Mouse (Mus musculus) myocyte (in vitro differentiated cells): Measurements from ENCODE around the gene C530008M17Rik. TPM values are rescaled to one million over a fixed set of nuclear protein-coding genes. Genes with fewer than 3 reads are reported as not detected.

ENCODE experiments used
- H3K27me3 ChIP-seq: one replicate; pipeline ENCODE4 v1.6.1; 2011; ENCODE audit not compliant: control insufficient read depth, insufficient read depth, insufficient read length
- H3K36me3 ChIP-seq: one replicate; pipeline ENCODE4 v1.6.1; 2011; ENCODE audit not compliant: control insufficient read depth, insufficient read depth
- H3K4me2 ChIP-seq: one replicate; pipeline ENCODE4 v1.6.1; 2011; ENCODE audit warnings: low read depth, control low read depth
- H3K4me3 ChIP-seq: one replicate; pipeline ENCODE4 v1.5.1; 2011; ENCODE audit warnings: mild to moderate bottlenecking, control low read depth, moderate library complexity
- H3K79me2 ChIP-seq: one replicate; pipeline ENCODE4 v1.6.1; 2011; ENCODE audit not compliant: control insufficient read depth, insufficient read depth
- H3ac ChIP-seq: one replicate; pipeline ENCODE4 v1.6.1; 2011; ENCODE audit not compliant: control insufficient read depth, insufficient read length
- CEBPB ChIP-seq: IDR thresholded peaks from 2 replicates; pipeline ENCODE4 v1.6.1; 2011; ENCODE audit warnings: mild to moderate bottlenecking, moderate library complexity; ENCODE audit not compliant: poor library complexity, insufficient read depth, severe bottlenecking
- E2F4 ChIP-seq: IDR thresholded peaks from one replicate; pipeline ENCODE4 v1.6.1; 2011; ENCODE audit warnings: mild to moderate bottlenecking, control low read depth, moderate library complexity; ENCODE audit not compliant: insufficient read depth
- MAX ChIP-seq: IDR thresholded peaks from one replicate; pipeline ENCODE4 v1.6.1; 2011; ENCODE audit warnings: low read depth, mild to moderate bottlenecking, control low read depth
- MYOD1 ChIP-seq, 3 experiments: IDR thresholded peaks; one replicate each; pipeline ENCODE4 v1.6.1; 2011; ENCODE audit warnings: control low read depth in 2 of 3, low read depth in 2 of 3, mild to moderate bottlenecking in 2 of 3, moderate library complexity in 1 of 3; ENCODE audit not compliant: insufficient read length in 2 of 3, control insufficient read depth in 1 of 3
- MYOG ChIP-seq, 3 experiments: IDR thresholded peaks; one replicate each; pipeline ENCODE4 v1.6.1; 2011; ENCODE audit warnings: control low read depth in 2 of 3, low read depth in 2 of 3, mild to moderate bottlenecking in 2 of 3; ENCODE audit not compliant: insufficient read length in 2 of 3, control insufficient read depth in 1 of 3, insufficient read depth in 1 of 3
- POLR2A ChIP-seq: IDR thresholded peaks from one replicate; pipeline ENCODE4 v1.6.1; 2011; ENCODE audit warnings: low read depth, mild to moderate bottlenecking, control low read depth, moderate library complexity; ENCODE audit not compliant: insufficient read length
- POLR2AphosphoS2 ChIP-seq: IDR thresholded peaks from one replicate; pipeline ENCODE4 v1.6.1; 2011; ENCODE audit warnings: low read depth, control low read depth; ENCODE audit not compliant: insufficient read length
- REST ChIP-seq: IDR thresholded peaks from one replicate; pipeline ENCODE4 v1.6.1; 2011; ENCODE audit warnings: mild to moderate bottlenecking, control low read depth, moderate library complexity; ENCODE audit not compliant: insufficient read depth, insufficient read length
- SRF ChIP-seq: IDR thresholded peaks from one replicate; pipeline ENCODE4 v1.6.1; 2011; ENCODE audit warnings: low read depth; ENCODE audit not compliant: control insufficient read depth, insufficient read length
- TCF12 ChIP-seq: IDR thresholded peaks from one replicate; pipeline ENCODE4 v1.6.1; 2011; ENCODE audit warnings: mild to moderate bottlenecking, control low read depth; ENCODE audit not compliant: poor library complexity, insufficient read depth, severe bottlenecking
- TCF3 ChIP-seq: IDR thresholded peaks from one replicate; pipeline ENCODE4 v1.6.1; 2011; ENCODE audit warnings: low read depth, control low read depth; ENCODE audit not compliant: insufficient read length
- USF1 ChIP-seq: IDR thresholded peaks from one replicate; pipeline ENCODE4 v1.6.1; 2011; ENCODE audit warnings: low read depth, mild to moderate bottlenecking, control low read depth, moderate library complexity
- polyA plus RNA-seq: library from polyadenylated mRNA; unstranded; fragments of >200 nt; fragmentation: generic; extraction: Trizol; gene quantifications from one replicate; pipeline ENCODE4 v1.2.1, GENCODE M21; 2012; ENCODE audit warnings: missing spikeins

C530008M17Rik gene
- polyA plus RNA-seq, 1 experiment, result 0.94 TPM

DNA sequence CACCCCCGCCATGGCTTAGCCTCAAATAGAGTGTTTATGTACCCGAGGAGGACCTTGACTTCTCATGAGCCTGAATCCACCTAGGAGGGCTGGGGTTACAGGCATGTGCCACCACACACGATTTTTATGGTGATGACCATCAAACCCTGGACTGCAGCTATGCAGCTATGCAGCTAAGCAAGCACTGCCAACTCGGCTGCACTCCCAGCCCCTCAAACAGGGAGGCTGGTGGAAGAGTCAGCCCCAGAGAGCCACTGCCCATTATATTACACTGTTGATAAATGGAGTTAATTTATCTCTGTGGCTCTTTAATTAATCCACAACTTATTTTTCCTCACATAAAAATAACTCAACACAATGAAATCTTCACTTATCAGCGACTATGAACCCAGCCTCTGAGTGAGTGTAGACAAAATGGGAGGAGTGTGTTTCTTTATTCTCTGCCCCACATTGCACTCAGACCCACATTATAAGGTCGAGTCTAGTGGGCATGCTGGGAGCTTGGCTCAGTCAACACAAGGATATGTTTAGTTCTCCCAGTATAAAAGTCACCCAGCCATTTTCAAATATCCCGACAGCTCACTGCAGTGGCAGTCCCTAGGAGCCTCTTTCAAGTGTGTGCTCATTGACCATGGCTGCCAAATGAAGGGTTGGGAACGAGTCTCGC, 117.3 kb downstream of the C530008M17Rik start:
- no peak overlapping the region for H3ac ChIP-seq
- no peaks in the 10 kb centered on the region for H3K27me3 ChIP-seq

DNA sequence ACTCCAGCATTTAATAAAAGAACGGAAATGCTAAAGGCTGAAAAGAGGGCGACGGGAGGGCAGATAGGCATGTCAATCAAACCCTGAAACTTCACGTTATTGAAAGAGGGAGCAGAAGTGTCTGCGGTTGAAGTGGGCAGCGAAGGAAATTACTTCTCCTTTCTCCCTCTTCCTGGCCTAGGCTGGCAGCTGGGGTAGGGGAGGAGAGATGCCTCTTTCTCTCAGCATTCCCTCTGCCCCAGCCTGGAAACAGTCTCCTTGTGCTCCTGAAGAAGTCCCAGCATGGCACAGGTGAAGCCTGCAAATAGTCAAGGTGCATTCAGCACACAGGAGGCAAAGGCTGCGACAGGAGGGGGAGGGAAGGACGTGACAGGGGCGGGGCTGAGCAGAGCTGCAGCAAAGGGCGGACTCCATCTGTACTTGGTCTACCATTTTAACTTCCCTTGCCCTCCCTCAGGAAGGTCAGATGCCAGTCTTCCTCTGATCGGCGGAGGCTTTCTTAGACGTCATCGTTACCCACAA, 122.8 kb downstream of the C530008M17Rik start:
- no peak overlapping the region for H3K4me2 ChIP-seq
- no peak overlapping the region for H3ac ChIP-seq
- no peaks in the 10 kb centered on the region for H3K36me3 ChIP-seq
- H3K4me3 ChIP-seq, result no peak overlapping the region
- H3K27me3 ChIP-seq, result no peaks in the 10 kb centered on the region
- TF ChIP-seq TCF3 (no peak), SRF (no peak), TCF12 (no peak), CEBPB (no peak), REST (no peak), MYOG (IDR thresholded peaks at IDR 0.05; ENCODE audit: control insufficient read depth in 1 of 3, insufficient read depth in 1 of 3, insufficient read length in 2 of 3, low read depth in 2 of 3) (no peak), POLR2AphosphoS2 (no peak), USF1 (no peak), POLR2A (no peak), E2F4 (no peak), MYOD1 (IDR thresholded peaks at IDR 0.05; ENCODE audit: control insufficient read depth in 1 of 3, insufficient read length in 2 of 3, low read depth in 2 of 3) (no peak)
- H3K79me2 ChIP-seq, result no peaks in the 10 kb centered on the region

More for the DNA sequence above, 117.3 kb downstream of the C530008M17Rik start:
- Histone ChIP-seq H3K4me2 (no peak overlapping the region), H3K79me2 (no peaks in the 10 kb centered on the region), H3K36me3 (no peaks in the 10 kb centered on the region), H3K4me3 (no peak overlapping the region)
- TF ChIP-seq MYOD1 (IDR thresholded peaks at IDR 0.05; ENCODE audit: control insufficient read depth in 1 of 3, insufficient read length in 2 of 3, low read depth in 2 of 3) (no peak), E2F4 (no peak), CEBPB (no peak), POLR2AphosphoS2 (no peak), MAX (no peak), MYOG (IDR thresholded peaks at IDR 0.05; ENCODE audit: control insufficient read depth in 1 of 3, insufficient read depth in 1 of 3, insufficient read length in 2 of 3, low read depth in 2 of 3) (no peak), SRF (no peak), REST (no peak), TCF12 (no peak), POLR2A (no peak), USF1 (no peak), TCF3 (no peak)

DNA sequence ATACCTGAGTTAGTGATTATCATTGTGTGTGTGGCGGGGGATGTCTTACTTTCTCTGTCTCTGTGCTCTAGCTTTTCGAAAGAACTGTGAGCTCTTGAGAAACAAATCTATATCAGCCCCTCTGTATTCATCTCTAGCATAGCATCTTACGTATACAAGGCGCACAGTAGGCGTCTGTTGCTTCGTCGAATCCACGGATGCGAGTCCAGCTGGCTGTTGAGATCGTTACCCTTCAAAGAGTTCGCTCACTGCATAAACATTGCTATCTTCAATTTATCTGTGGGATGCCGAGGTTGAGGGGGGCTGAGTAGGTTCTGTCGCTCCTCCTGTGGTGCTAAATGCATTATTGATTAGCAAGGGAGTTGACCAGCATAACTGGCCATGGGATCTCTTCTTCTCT, 125.6 kb downstream of the C530008M17Rik start:
- H3K4me3 ChIP-seq, result no peak overlapping the region
- no peaks in the 10 kb centered on the region for H3K27me3 ChIP-seq
- H3ac ChIP-seq, result no peak overlapping the region
- TF ChIP-seq E2F4 (no peak), MAX (no peak), TCF12 (no peak), CEBPB (no peak), POLR2A (no peak), MYOD1 (IDR thresholded peaks at IDR 0.05; ENCODE audit: control insufficient read depth in 1 of 3, insufficient read length in 2 of 3, low read depth in 2 of 3) (no peak), USF1 (no peak)
- no peaks in the 10 kb centered on the region for H3K79me2 ChIP-seq
- H3K4me2 ChIP-seq, result peak overlapping the region; percentile 72
- H3K36me3 ChIP-seq, result no peaks in the 10 kb centered on the region

DNA sequence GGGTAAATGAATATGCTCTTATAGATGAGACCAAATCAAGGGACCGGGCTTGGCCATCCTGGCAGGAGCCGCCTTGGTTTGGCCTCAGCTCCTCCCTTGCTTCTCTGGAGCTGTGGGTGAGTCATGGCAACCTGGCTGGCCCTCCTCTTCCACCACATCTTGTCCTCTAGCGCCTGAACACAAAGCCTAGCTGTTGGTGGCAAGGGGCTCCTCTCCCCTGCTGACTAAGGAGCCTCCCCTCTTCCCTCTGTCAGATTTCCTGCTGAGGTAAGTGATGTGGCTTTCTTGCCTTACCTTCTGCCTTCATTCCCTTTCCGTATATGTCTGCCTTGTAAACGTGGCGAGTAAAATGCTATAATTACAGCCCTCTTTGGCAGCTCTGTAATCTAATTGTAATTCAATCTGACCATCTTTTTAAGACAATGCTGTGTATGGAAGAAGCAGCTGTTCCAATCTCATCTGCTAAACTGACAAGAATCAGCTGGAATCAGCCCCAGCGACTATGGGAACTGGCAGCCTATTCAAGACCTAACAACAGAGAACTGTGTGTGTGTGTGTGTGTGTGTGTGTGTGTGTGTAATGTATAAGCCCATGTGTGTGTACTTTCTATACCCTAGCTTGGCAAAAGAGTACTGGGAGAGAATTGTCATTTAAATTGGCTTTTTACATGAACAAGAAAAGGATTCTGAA, 126.2 kb downstream of the C530008M17Rik start:
- Histone ChIP-seq H3K4me3 (no peak overlapping the region), H3K27me3 (no peaks in the 10 kb centered on the region), H3K36me3 (no peaks in the 10 kb centered on the region), H3K4me2 (peak overlapping the region; percentile 72), H3K79me2 (no peaks in the 10 kb centered on the region), H3ac (no peak overlapping the region)
- TF ChIP-seq USF1, result no peak
- peak; percentile 4 for TF ChIP-seq TCF12
- no peak for TF ChIP-seq MAX
- TF ChIP-seq MYOG (IDR thresholded peaks at IDR 0.05; ENCODE audit: control insufficient read depth in 1 of 3, insufficient read depth in 1 of 3, insufficient read length in 2 of 3, low read depth in 2 of 3), result peak in 1 of 3 experiments; percentile 2
- TF ChIP-seq POLR2A, result no peak
- TF ChIP-seq MYOD1 (IDR thresholded peaks at IDR 0.05; ENCODE audit: control insufficient read depth in 1 of 3, insufficient read length in 2 of 3, low read depth in 2 of 3), result peak; percentile 10 to 73 (median 66)
- no peak for TF ChIP-seq SRF
- no peak for TF ChIP-seq CEBPB
